Mouse (Mus musculus) layer of hippocampus, adult 18-20 months (tissue): ENCODE data around the gene Ankrd49. TPM values are rescaled to one million over a fixed set of nuclear protein-coding genes. Genes with fewer than 3 reads are reported as not detected.

Experiments
- DNase-seq, 2 experiments: peaks; one replicate each; pipeline ENCODE4 v3.0.0; 2022; ENCODE audit warnings: low spot score in 2 of 2
- total RNA-seq, 2 experiments: library from RNA; stranded (reverse); gene quantifications; 2 replicates each; pipeline ENCODE4 v1.2.3; 2021

The Ankrd49 gene
- total RNA-seq, 2 experiments from 2014 or later, result 13.4 to 14.2 TPM

DNA sequence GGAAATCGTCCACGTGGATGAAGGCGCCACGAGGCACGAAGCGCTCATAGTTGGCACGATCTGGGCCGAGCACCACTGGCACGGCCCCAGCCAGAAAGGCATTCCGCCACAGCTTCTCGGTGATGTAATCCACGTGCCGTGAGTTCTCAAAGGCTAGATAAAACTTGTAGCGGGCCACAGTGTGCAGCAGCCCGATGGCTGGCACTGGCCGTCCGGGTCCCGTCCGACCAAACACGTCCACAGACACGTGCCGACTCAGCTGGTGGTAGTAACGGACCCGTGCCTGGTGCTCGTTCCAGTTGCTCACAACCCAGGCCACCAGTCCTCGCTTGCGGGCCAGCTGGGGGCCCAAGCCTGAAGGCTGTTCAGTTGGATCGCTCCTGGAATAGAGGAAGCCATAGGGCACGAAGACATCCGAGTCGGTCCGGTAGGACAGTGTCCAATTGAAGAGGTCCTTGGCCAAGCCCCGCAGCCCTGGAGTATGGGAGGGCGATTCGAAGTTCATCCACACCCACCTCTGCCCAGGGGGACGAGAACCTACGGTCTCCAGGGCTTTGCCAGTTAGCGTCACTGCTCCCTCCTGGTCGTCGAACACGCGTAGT, 33.7 kb downstream of the Ankrd49 start:
- DNase-seq, result no peak

DNA sequence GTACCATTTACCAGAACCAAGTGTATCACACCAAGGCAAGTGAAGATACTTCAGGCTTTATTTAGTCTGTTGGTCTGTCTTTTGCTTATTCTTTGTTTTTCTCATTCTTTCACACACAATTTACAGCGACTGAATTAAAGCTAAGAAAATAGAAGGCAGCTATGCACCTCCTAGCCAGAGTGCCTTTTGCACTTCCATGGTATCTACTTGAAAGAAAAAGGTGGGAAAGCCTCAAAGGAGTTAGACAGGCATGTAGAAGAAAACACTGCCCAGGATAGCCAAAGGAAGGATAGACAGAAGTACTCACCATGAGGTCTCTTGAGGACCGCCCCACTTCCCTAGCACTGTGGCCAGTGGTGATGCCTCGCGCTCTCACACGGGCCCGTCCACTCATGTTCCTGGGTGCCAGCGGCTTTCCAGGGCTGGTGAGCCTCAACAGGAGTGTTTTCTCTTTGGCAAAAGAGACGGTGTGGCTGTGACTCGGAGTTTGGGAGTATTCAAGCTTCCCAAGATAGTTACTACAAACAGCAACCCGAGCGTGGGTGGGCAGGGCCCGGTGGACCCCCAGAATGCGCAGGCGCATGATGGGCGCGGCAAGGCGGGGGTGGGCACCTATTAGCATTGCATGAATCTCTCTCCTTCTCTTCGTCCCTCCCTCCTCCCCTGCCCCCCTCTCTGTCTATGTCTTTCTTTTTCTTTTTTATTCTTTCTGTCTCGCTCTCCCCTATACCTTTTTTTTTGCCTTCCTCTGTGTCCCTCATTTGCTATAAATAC, 44.3 kb downstream of the Ankrd49 start, which contains the start of gene Piwil4:
Gene Piwil4 (minus strand): TSS at position 583 of the 774 bp plus-strand sequence.
- no peak for DNase-seq

DNA sequence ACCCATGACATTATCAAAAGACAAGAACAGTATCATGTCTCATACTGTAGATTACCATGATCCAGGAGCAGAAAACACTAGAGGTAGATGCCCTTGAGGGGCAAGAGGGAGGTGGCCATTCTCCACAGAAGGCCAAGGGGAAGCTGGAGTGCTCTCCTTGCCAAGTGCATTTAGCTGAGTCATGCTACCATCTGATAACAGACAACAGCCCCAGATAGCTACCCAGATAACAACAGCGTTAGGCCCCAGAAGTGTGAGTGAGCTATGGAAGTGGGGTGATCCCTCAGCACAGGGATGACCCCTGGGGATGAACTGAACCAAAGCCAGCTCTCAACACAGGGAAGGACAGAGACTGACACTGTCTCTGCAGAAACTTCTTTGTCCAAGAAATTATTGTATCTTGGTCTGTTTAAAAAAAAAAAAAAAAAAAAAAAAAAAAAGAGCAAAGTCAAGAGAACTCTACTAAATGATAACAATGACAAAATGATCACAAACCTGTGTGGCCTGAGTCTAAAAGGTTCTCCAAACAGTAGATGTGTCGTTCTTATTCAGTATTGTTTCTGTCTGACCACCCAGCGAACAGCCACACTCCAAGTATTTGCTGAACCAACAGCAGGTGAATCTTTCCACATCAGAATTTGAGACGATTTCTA, 45.0 kb downstream of the Ankrd49 start:
- no peak for DNase-seq

DNA sequence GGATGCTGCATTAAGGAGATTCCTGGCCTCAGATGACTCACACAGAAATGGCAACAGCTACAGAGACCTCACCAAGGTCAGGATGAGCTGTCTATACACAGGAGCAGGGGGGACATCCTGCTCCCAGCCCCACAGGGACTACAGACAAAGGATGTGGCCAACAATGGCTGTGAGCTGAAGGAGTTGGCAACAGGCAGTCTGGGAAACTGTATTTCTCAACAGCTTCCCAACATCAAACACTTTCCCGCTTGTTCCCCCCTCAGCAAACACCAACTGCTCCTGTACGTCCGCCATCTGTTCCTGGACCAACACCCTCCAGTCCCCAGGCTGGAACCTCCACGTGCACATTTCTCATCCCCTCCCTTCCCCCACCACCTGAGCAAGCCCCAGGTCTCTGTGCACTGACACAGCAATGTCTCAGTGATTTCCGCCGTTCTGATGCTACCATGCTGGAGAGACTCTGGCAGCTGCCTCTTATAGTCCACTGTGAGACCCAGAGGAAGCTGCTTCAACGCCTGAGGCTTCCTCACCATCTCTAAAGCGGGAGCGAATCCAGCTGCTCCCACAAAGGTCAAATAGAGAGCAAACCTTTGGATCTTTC, 53.6 kb downstream of the Ankrd49 start:
- no peak for DNase-seq

Other genes starting within 250 kb of the Ankrd49 start
- gene Amotl1, start 139.8 kb downstream of the Ankrd49 start, total RNA-seq, result 10 to 100 TPM; 13.9 to 15.0 TPM
- not detected for gene Piwil4, start 44.1 kb downstream of the Ankrd49 start, total RNA-seq
- gene Fut4, start 32.5 kb downstream of the Ankrd49 start, total RNA-seq, result under 1 TPM; 0.10 to 0.12 TPM
- gene 1700012B09Rik, start 13.8 kb downstream of the Ankrd49 start, total RNA-seq, result under 1 TPM in 1 of 2 experiments, not detected in 1; 0.50 TPM
- 10 to 100 TPM; 10.9 to 14.0 TPM for gene Mre11a, start 202 bp downstream of the Ankrd49 start, total RNA-seq
- 10 to 100 TPM; 13.5 to 16.2 TPM for gene Gpr83, start 75.4 kb upstream of the Ankrd49 start, total RNA-seq
- gene Izumo1r, start 119.1 kb upstream of the Ankrd49 start, total RNA-seq, result not detected